Mouse (Mus musculus) embryo, embryonic 11 days (tissue): Measurements from ENCODE around the gene Rab11fip3.
"Not testable (repeated sequence)": the region's sequence is repeated elsewhere in the genome, so short reads cannot be mapped to it uniquely, and the experiment has no call there.

ENCODE experiments used
- DNase-seq: peaks from one replicate; pipeline ENCODE4 v3.0.0-alpha.2; 2015

The Rab11fip3 gene

GRCm38 (mm10) chr17:26080867-26081266 is 11.5 kb upstream of the Rab11fip3 start:
- DNase-seq: no peak

- DNase-seq: no peak
Measured at GRCm38 (mm10) chr17:26078851-26079250, 9.5 kb upstream of the Rab11fip3 start.

- DNase-seq: no peak
Measured at GRCm38 (mm10) chr17:26075246-26075645, 5.9 kb upstream of the Rab11fip3 start.

- no peak for DNase-seq
Measured at GRCm38 (mm10) chr17:26070136-26070535, 781 bp upstream of the Rab11fip3 start.

GRCm38 (mm10) chr17:26068024-26068830 is 1.1 kb downstream of the Rab11fip3 start:
- DNase-seq: peak; percentile 27

GRCm38 (mm10) chr17:26066488-26067020 is 2.8 kb downstream of the Rab11fip3 start:
- no peak for DNase-seq

GRCm38 (mm10) chr17:26064916-26065315 is 4.4 kb downstream of the Rab11fip3 start:
- no peak for DNase-seq

- DNase-seq: no peak
Measured at GRCm38 (mm10) chr17:26057787-26058567, 11.4 kb downstream of the Rab11fip3 start.

GRCm38 (mm10) chr17:26057278-26057677 is 12.1 kb downstream of the Rab11fip3 start:
- no peak for DNase-seq

- DNase-seq: no peak
Measured at GRCm38 (mm10) chr17:26055164-26055563, 14.2 kb downstream of the Rab11fip3 start.

- DNase-seq: peak; percentile 39
Measured at GRCm38 (mm10) chr17:26054133-26054845, 15.1 kb downstream of the Rab11fip3 start.

- DNase-seq: no peak
Measured at GRCm38 (mm10) chr17:26052706-26053105, 16.6 kb downstream of the Rab11fip3 start.

- DNase-seq: no peak
Measured at GRCm38 (mm10) chr17:26052074-26052473, 17.3 kb downstream of the Rab11fip3 start.

- DNase-seq: no peak
Measured at GRCm38 (mm10) chr17:26048118-26048517, 21.2 kb downstream of the Rab11fip3 start.

- DNase-seq: no peak
Measured at GRCm38 (mm10) chr17:26046253-26046997, 22.9 kb downstream of the Rab11fip3 start.

- DNase-seq: peak; percentile 3
Measured at GRCm38 (mm10) chr17:26045285-26045684, 24.1 kb downstream of the Rab11fip3 start.

- no peak for DNase-seq
Measured at GRCm38 (mm10) chr17:26043249-26043636, 26.1 kb downstream of the Rab11fip3 start.

- DNase-seq: no peak
Measured at GRCm38 (mm10) chr17:26042599-26043248, 26.6 kb downstream of the Rab11fip3 start.

GRCm38 (mm10) chr17:26041111-26041802 is 28.1 kb downstream of the Rab11fip3 start:
- DNase-seq: peak; percentile 74

- not testable (repeated sequence) for DNase-seq
Measured at GRCm38 (mm10) chr17:26040711-26041110, 28.6 kb downstream of the Rab11fip3 start.

- DNase-seq: no peak
Measured at GRCm38 (mm10) chr17:26032037-26032436, 37.3 kb downstream of the Rab11fip3 start.
